Mouse (Mus musculus): ENCODE results near the gene Tbl1x.
A peak's percentile ranks its signal among the peaks of the same experiment; 100 is the strongest.

Tbl1x gene

GRCm38 (mm10) chrX:77608947-77609703, 98.3 kb downstream of the Tbl1x start:
- DNase-seq (ENCODE audit: low read depth) = no peak

- no peak for DNase-seq (ENCODE audit: low read depth)
Measured at GRCm38 (mm10) chrX:77611938-77612337, 101.1 kb downstream of the Tbl1x start.

- DNase-seq (ENCODE audit: low read depth) = no peak
Measured at GRCm38 (mm10) chrX:77613041-77613440, 102.2 kb downstream of the Tbl1x start.

GRCm38 (mm10) chrX:77615735-77616293, 105.0 kb downstream of the Tbl1x start:
- DNase-seq (ENCODE audit: low read depth) = no peak

GRCm38 (mm10) chrX:77617368-77618144, 106.7 kb downstream of the Tbl1x start:
- DNase-seq (ENCODE audit: low read depth) = no peak

DNA sequence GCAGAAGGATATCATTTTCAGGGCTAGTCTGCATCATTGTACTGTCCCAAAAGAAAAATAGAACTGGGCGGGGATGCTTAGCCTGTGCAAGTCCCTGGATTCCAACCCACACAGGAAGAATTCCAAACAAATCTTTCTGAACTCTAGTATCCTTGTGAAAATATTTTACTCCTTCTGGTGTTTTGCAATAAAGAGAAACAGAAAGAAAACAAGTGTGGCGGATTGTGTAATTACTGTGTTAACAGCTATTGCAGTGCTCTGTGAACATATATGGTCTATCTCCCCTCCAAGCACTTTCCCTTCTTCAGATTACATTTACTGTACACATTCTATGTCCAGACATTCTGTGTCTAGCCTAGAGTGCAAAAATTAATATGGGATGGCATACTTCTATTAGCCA, 119.6 kb downstream of the Tbl1x start:
- DNase-seq (ENCODE audit: low read depth) = no peak

DNA sequence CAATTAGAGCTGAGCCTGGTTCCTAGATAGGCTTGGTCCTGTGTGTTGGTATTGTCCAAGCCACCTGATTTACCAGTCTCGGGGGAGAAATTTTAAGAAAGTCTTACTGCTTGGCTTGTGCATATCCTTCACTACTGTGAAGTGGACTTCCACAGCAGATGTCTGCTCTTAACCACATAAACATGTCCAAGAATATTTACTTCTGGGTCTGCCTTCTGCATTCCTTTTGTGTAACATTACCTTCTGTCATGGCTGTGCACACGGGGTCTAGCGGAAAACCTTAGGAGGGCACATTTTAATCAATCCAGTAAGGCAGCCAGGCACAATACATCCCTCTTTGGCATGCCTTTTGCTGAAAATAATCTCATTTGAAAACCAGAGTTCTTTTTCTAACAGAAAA, 125.7 kb downstream of the Tbl1x start:
- DNase-seq (ENCODE audit: low read depth) = no peak

- no peak for DNase-seq (ENCODE audit: low read depth)
Measured at GRCm38 (mm10) chrX:77638076-77638475, 127.3 kb downstream of the Tbl1x start.

- no peak for DNase-seq (ENCODE audit: low read depth)
Measured at GRCm38 (mm10) chrX:77640301-77640700, 129.5 kb downstream of the Tbl1x start.

DNA sequence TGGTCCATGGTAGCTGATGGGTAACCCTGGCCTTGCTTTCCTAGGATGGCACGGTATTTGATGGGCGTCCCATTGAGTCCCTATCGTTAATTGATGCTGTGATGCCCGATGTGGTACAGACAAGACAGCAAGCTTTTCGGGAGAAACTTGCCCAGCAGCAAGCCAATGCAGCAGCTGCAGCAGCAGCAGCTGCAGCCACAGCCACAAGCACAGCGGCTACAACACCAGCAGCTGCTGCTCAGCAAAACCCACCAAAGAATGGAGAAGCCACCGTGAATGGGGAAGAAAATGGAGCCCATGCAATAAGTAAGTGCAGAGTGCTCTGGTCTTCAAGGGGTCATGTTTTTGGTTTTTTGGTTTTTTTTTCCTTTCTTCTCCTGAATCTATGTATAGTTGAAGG, 135.4 kb downstream of the Tbl1x start:
- no peak for DNase-seq (ENCODE audit: low read depth)

DNA sequence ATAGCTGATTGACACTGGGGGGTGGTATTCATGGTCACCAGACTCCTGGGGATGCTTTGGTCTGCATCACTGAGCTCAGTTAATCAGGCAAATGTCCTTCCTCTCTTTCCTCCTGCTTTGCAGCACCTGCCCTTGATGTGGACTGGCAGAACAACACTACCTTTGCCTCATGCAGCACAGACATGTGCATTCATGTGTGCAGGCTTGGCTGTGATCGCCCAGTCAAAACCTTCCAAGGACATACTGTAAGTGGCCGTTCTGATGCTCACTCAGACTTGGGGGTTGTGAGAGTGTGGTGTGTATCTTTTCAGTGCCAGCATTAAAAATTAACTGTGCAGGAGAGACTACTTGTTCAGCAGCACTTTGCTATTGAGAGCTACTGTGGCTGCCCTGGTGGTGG, 139.4 kb downstream of the Tbl1x start:
- no peak for DNase-seq (ENCODE audit: low read depth)

- DNase-seq (ENCODE audit: low read depth) = no peak
Measured at GRCm38 (mm10) chrX:77662030-77662429, 151.2 kb downstream of the Tbl1x start.

DNA sequence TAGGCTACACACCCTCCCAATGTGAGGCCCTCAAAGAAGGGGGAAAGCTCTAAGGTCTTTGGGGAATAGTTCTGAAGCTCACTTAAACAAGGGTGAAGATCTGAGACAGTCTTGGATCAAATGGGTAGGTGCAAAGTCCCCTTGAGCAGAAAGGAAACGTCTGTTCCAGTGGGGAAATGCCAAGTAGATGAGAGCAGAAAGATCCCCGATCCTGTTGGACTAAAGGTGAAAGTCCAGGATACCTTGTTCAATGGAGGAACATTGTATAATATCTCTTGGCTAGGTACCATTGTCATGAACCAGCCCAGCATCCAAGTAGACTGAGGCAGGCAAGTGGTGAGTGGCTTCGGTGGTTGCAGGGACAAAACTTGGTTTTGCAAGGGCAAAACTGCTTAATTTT, 152.5 kb downstream of the Tbl1x start:
- DNase-seq (ENCODE audit: low read depth) = no peak

DNA sequence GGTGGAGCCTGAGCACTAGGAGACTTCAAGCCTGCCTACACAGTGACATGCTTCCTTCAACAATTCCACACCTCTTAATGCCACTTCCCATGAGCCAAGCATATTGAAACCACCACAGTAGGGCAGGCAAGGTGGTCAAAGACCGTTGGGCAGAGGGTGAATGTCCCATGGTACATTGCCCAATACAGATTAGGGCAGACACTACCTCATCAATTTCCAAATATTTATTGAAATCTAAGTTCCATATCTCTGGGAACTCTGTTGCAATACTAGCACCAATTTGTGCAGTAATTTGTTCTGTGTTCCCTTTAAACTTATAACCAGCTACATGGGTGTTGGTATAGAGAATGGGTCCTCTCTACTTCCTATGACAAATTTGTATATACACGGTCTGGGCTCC, 154.2 kb downstream of the Tbl1x start:
- no peak for DNase-seq (ENCODE audit: low read depth)

DNA sequence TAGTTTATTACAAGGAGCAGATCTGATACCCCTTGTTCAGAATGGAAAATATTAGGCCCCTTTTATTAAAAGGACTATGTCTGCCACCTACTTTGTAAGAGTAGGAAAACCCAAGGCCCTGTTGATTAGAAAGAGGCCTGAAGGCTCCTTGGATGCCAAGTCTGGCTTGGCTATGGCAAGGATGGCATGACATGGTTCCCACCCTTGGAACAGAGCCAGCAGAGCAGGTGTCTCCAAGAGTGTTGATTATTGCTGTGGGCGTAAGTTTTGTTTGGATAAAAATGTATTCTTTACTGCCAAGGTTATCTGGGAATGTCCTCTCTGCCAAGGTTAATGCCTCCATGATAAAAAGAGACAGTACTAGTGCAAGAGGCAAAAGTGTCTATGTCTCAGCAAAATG, 156.1 kb downstream of the Tbl1x start:
- no peak for DNase-seq (ENCODE audit: low read depth)

- no peak for DNase-seq (ENCODE audit: low read depth)
Measured at GRCm38 (mm10) chrX:77667441-77667840, 156.6 kb downstream of the Tbl1x start.

GRCm38 (mm10) chrX:77669779-77670550, 159.2 kb downstream of the Tbl1x start:
- DNase-seq (ENCODE audit: low read depth) = peak; percentile 2
